Mouse (Mus musculus) layer of hippocampus, adult 9-10 months (tissue): ENCODE results near the gene Pknox1.

Experiments used
- DNase-seq: peaks from one replicate; pipeline ENCODE4 v3.0.0; 2022; ENCODE audit warnings: low spot score

Gene Pknox1

DNA sequence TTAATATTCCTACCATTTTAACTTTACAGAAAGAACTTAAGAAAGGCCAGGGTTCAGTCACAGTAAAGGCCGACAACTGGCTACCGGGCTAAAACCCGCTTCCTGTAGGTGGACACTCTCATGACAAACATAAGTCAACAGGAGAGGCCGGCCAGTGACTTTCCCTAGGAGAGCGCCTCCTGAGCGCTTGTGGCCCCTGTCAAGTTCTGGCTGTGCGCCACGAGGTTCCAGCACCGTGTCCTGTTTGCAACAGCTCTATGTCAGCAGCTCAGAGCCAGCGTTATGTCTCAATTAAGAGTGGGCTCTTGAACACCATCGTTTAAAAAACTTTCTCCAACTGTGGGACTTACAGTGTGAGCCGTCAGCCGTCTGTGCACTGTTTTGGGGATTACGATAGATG, 87.6 kb downstream of the Pknox1 start:
- DNase-seq = no peak

DNA sequence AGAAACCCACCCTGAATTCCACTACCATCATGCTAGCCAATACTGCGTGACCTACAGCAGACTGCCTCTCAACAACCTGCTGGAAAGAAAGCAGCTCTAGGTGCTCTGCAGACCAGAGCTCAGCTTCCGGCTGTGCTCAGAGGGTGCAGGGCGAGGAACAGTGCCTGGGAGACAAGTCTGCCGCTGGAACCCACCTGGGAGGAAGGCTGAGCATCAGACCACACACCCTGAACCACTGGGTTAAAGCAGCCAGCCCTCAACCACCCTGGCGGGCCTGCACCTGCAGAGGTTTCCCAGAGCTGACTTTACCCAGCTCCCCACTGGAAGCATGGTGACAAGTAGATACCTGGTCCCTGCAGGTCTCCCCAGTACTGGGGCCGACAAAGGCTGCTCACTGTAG, 88.7 kb downstream of the Pknox1 start:
- no peak for DNase-seq

DNA sequence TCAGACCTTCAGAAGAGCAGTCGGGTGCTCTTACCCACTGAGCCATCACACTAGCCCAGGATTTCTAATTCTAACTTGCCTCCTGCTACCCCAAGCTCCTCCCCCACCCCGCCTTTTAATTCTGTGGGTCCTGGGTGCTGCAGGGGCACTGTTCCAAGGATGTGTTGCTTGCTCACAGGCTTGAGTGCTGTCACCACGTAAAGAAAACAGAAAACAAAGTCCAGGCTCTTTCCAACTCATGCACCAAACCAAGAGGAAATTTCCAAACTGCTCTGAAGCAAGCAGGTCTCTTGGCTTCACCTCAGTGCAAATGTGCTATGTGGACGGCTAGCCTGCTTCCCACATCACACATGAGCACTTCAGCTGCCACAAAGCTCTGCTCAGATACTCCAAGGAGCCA, 90.8 kb downstream of the Pknox1 start:
- DNase-seq = no peak

DNA sequence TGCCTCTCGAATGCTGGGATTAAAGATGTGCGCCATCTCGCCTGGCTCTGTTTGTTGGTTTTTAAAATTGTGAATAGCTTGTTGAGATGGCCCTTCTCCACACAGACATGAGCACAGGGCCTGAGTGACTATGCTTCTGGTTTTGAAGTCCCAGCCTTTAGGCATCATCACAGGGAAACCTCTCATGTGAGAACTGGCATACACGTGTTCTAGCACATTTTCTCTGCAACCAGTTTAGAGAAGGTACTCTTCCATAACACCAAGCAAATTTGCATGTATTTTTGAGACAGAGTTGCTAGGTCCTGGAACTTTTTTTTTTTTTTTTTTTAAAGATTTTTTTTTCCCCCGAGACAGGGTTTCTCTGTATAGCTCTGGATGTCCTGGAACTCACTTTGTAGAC, 92.1 kb downstream of the Pknox1 start:
- no peak for DNase-seq
